Mouse (Mus musculus) hindbrain, embryonic 11.5 days (tissue): ENCODE measurements around the gene Ostf1. TPM values are rescaled to one million over a fixed set of nuclear protein-coding genes. Genes with fewer than 3 reads are reported as not detected.

ENCODE experiments used
- ATAC-seq: fragments of 200-750 bp; cut with Nextera tagmentation; 2 replicates; pipeline ENCODE4 v1.8.0; 2017; ENCODE audit warnings: mild to moderate bottlenecking, moderate TSS enrichment, moderate library complexity; ENCODE audit not compliant: low FRiP score
- DNase-seq: peaks from one replicate; pipeline ENCODE4 v3.0.0-alpha.2; 2015; ENCODE audit warnings: low spot score
- H3K27ac ChIP-seq: fragments of 300-500 bp; sonication (generic); 2 replicates; pipeline ENCODE4 v1.5.1; 2014; ENCODE audit warnings: mild to moderate bottlenecking, low read depth, low read length
- H3K27me3 ChIP-seq: fragments of 300-500 bp; sonication (generic); 2 replicates; pipeline ENCODE4 v1.6.1; 2014; ENCODE audit warnings: mild to moderate bottlenecking, low read length, moderate library complexity, mixed read lengths; ENCODE audit not compliant: control insufficient read depth, insufficient read depth
- H3K36me3 ChIP-seq: fragments of 300-500 bp; sonication (generic); 2 replicates; pipeline ENCODE4 v1.6.1; 2014; ENCODE audit warnings: mild to moderate bottlenecking, low read length, moderate library complexity, mixed read lengths; ENCODE audit not compliant: control insufficient read depth, insufficient read depth
- H3K4me1 ChIP-seq: fragments of 300-500 bp; sonication (generic); replicated peaks from 2 replicates; pipeline ENCODE4 v1.6.1; 2014; ENCODE audit warnings: low read length, mixed read lengths; ENCODE audit not compliant: control insufficient read depth, insufficient read depth
- H3K4me2 ChIP-seq: fragments of 300-500 bp; sonication (generic); replicated peaks from 2 replicates; pipeline ENCODE4 v1.6.1; 2014; ENCODE audit warnings: mild to moderate bottlenecking, low read depth, low read length
- H3K4me3 ChIP-seq: fragments of 300-500 bp; sonication (generic); 2 replicates; pipeline ENCODE4 v1.5.1; 2014; ENCODE audit warnings: low read depth, low read length
- H3K9ac ChIP-seq: fragments of 300-500 bp; sonication (generic); 2 replicates; pipeline ENCODE4 v1.6.1; 2014; ENCODE audit warnings: low read depth, low read length
- H3K9me3 ChIP-seq: fragments of 300-500 bp; sonication (generic); 2 replicates; pipeline ENCODE4 v1.6.1; 2016; ENCODE audit warnings: low read length; ENCODE audit not compliant: control insufficient read depth
- WGBS: fragments of 180-500 bp; shearing (Covaris S2); extraction: QIAGEN DNeasy Blood & Tissue Kit; methylation state at CpG from one replicate; pipeline ENCODE4 v1.1.7; 2014; 5-methylcytosine and 5-hydroxymethylcytosine counted together
- polyA plus RNA-seq: library from polyadenylated mRNA; unstranded; fragments of >200 nt; fragmentation: Nextera tagmentation; extraction: Ambion mirVana; gene quantifications from 2 replicates; pipeline ENCODE4 v1.2.1, GENCODE M21; 2014

Gene Ostf1
- polyA plus RNA-seq, 1 experiment from 2014 or later, result 49.4 TPM

GRCm38 (mm10) chr19:18579012-18579358, 52.6 kb downstream of the Ostf1 start:
- H3K9ac ChIP-seq, result no peak overlapping the region

DNA sequence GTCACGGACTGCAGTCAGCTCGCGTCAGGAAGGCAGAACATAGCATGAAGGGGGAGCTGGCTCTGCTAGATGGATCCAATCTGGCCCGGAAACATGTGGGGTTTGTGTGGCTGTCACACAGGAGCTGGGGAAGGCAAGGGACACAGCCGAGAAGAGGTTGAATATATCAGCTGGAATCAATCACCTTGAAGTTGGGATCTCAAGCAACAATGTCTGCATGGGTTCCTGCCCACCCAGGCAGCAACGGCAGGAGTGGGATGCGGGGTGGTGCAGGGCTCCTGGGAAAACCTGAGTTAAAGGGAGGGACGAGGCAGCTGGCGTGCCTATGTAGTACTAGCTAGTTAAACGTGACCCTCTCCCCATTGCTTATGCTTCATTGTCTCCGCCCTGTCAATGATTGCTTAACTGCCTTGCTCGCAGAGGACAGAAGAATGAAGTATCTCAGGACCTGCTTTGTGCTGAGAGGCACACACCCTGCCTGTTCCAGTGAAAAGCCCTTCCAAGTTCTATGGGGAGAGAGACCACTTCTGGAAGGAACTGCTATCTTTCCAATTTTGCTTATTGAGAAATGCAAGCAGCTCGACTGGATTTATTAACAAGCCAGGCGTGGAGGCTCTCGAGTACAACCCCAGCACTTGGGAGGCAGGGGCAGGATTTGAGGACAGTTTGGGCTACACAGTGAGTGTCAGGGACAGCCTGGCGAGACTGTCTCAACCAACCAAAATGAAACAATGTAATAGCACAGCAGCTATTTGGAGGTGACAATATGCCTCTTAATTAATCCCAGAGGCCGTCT, 53.2 kb downstream of the Ostf1 start:
- no peak for DNase-seq
- Histone ChIP-seq H3K9ac (no peak overlapping the region), H3K4me3 (no peak overlapping the region), H3K36me3 (no peaks in the 10 kb centered on the region), H3K27me3 (no peaks in the 10 kb centered on the region), H3K27ac (no peak overlapping the region), H3K4me2 (no peak overlapping the region), H3K9me3 (no peaks in the 10 kb centered on the region), H3K4me1 (no peaks in the 10 kb centered on the region)
- ATAC-seq, result 0 out of 2 replicates have a peak, but pooled peaks have one; percentile 35
- 51% methylated on average over 17 of the region's 17 CpGs for WGBS

More at GRCm38 (mm10) chr19:18579012-18579358, 52.6 kb downstream of the Ostf1 start:
- H3K4me3 ChIP-seq, result no peak overlapping the region
- no peak overlapping the region for H3K27ac ChIP-seq
- DNase-seq (no peak), ATAC-seq (no peak)
- 95% methylated on average over 1 of the region's 1 CpGs for WGBS
- no peaks in the 10 kb centered on the region for H3K4me1 ChIP-seq
- H3K36me3 ChIP-seq, result no peaks in the 10 kb centered on the region
- no peak overlapping the region for H3K4me2 ChIP-seq
- H3K9me3 ChIP-seq, result no peaks in the 10 kb centered on the region
- no peaks in the 10 kb centered on the region for H3K27me3 ChIP-seq

DNA sequence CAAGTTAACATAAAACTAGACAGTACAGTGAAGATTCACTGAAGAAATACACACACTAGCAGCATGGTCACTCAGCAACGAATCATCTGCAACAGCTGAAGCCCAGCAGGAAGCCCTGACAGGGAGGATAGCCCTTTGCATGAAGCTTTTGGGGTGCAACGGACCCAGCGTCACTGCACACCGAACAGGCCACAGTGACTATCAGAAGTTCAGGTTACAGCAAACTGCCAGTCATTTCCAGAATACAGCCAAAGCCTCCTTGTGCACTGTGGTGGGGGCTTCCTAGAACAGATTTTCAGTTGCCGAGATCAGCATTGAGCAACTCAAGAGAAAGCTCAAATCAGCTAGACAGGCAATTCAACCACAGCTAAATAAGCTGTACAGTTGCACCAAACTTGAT, 54.3 kb downstream of the Ostf1 start:
- no peaks in the 10 kb centered on the region for H3K9me3 ChIP-seq
- no peaks in the 10 kb centered on the region for H3K36me3 ChIP-seq
- H3K9ac ChIP-seq, result no peak overlapping the region
- no peak overlapping the region for H3K27ac ChIP-seq
- no peak for ATAC-seq
- 72% methylated on average over 5 of the region's 5 CpGs for WGBS
- H3K4me2 ChIP-seq, result no peak overlapping the region
- no peaks in the 10 kb centered on the region for H3K27me3 ChIP-seq
- H3K4me3 ChIP-seq, result no peak overlapping the region
- no peak for DNase-seq
- no peaks in the 10 kb centered on the region for H3K4me1 ChIP-seq

DNA sequence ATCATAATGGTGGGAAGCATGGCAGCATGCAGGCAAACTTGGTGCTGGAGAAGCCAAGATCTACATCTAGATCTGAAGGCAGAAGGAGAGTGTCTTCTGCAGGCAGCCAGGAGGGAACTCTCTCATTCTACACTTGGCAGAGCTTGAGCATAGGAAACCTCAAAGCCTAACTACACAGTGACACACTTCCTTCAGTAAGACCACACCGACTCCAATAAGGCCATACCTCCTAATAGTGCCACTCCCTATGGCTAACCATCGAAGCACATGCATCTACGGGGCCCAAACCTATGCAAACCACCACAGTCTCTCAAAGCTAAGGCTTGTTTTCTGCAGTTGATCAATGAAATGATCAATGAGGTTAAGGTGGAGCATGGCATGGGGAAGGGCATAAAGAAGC, 55.7 kb downstream of the Ostf1 start:
- ATAC-seq, result no peak
- no peaks in the 10 kb centered on the region for H3K27me3 ChIP-seq
- WGBS, result 91% methylated on average over 3 of the region's 3 CpGs
- no peak overlapping the region for H3K4me2 ChIP-seq
- no peaks in the 10 kb centered on the region for H3K36me3 ChIP-seq
- no peak overlapping the region for H3K4me3 ChIP-seq
- DNase-seq, result no peak
- no peak overlapping the region for H3K9ac ChIP-seq
- H3K4me1 ChIP-seq, result no peaks in the 10 kb centered on the region
- H3K9me3 ChIP-seq, result no peaks in the 10 kb centered on the region
- no peak overlapping the region for H3K27ac ChIP-seq

DNA sequence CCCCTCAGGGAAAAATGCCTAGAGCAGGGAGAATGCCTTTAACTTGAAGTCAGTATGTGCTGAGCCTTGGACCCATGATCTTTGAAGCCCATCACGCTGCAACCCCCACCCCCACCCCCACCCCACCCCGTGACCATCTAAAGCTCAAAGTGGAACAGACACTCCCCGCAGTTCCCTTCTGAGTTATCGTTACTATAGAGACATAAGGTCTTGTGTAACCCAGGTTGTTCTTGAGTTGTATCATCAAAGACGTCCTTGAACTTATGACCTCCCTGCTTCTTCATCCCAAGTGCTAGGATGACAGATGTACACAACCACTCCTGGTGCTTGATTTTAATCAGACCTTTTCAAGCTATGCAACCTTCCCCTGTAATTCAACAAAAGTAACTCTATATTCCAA, 57.7 kb downstream of the Ostf1 start:
- no peaks in the 10 kb centered on the region for H3K36me3 ChIP-seq
- no peaks in the 10 kb centered on the region for H3K27me3 ChIP-seq
- H3K9me3 ChIP-seq, result no peaks in the 10 kb centered on the region
- H3K9ac ChIP-seq, result no peak overlapping the region
- no peak overlapping the region for H3K27ac ChIP-seq
- 82% methylated on average over 5 of the region's 5 CpGs for WGBS
- H3K4me2 ChIP-seq, result no peak overlapping the region
- no peaks in the 10 kb centered on the region for H3K4me1 ChIP-seq
- DNase-seq (no peak), ATAC-seq (no peak)
- H3K4me3 ChIP-seq, result no peak overlapping the region

GRCm38 (mm10) chr19:18573443-18573842, 58.2 kb downstream of the Ostf1 start:
- Histone ChIP-seq H3K9ac (no peak overlapping the region), H3K27ac (no peak overlapping the region), H3K4me3 (no peak overlapping the region), H3K9me3 (no peaks in the 10 kb centered on the region), H3K36me3 (no peaks in the 10 kb centered on the region), H3K27me3 (no peaks in the 10 kb centered on the region), H3K4me2 (no peak overlapping the region), H3K4me1 (no peaks in the 10 kb centered on the region)
- no peak for DNase-seq
- 80% methylated on average over 3 of the region's 3 CpGs for WGBS
- no peak for ATAC-seq

DNA sequence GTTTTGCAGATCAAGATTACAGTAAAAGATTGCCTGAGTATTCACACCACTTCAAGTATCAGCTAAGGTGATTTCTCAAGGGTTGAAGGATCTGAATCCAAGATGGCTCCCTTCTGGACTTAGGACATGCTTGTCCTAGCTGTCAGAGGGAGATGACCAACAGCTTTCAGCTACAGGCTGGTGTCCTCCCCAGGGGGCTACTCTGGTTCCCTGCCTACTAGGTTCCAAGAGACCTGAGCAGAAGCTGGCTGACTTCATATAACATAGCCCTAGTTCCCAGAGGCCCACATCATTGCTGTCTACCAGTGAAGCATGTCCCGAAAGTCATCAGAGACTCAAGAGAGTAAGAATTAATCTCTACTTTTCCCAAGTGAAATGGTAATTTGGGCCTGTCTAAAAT, 62.1 kb downstream of the Ostf1 start:
- DNase-seq, result no peak
- Histone ChIP-seq H3K27me3 (no peaks in the 10 kb centered on the region), H3K4me1 (no peaks in the 10 kb centered on the region), H3K36me3 (no peaks in the 10 kb centered on the region), H3K27ac (no peak overlapping the region), H3K9me3 (no peaks in the 10 kb centered on the region), H3K4me2 (no peak overlapping the region), H3K4me3 (no peak overlapping the region), H3K9ac (no peak overlapping the region)
- no peak for ATAC-seq
- WGBS, result 82% methylated on average over 1 of the region's 1 CpGs

DNA sequence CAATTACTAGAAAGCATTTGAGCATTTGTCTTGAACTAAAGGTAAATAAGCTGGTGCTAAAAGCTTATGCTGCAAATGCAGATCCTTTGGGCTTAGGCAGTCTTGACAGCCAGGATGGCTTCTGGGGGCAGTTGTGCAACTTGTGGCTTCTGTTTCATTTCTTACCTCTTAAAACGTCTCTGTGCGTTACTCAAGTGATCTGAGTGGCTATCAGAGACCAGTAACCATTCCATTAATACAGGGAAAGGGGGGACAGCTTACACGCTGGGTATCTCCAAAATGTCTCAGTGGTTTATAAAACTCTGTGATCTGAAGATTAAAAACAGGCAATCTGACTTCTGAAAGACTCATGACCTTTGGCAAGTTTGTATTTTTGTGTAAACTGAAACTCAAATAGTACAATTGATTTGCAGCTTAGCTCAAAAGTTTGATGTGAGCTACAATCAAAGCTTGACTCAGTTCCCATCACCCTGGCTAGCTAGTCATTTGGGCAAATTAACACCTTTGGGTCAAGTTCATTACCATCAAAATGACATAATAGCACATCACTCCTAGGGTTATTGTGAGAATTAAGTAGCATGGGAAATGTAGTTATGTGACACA, 62.7 kb downstream of the Ostf1 start:
- Histone ChIP-seq H3K4me2 (no peak overlapping the region), H3K27ac (no peak overlapping the region), H3K9ac (no peak overlapping the region), H3K27me3 (no peaks in the 10 kb centered on the region), H3K4me3 (no peak overlapping the region), H3K4me1 (no peaks in the 10 kb centered on the region), H3K9me3 (no peaks in the 10 kb centered on the region), H3K36me3 (no peaks in the 10 kb centered on the region)
- 82% methylated on average over 3 of the region's 3 CpGs for WGBS
- no peak for DNase-seq
- no peak for ATAC-seq
